Mouse (Mus musculus): ENCODE data around the gene Cdr2l. TPM values are rescaled to one million over a fixed set of nuclear protein-coding genes. Genes with fewer than 3 reads are reported as not detected.
A peak's percentile ranks its signal among the peaks of the same experiment; 100 is the strongest.

Gene Cdr2l
- 1 to 10 TPM; 3.1 to 4.0 TPM for total RNA-seq (2021)
- long read RNA-seq, experiment 1, partial matches to known transcripts = 0 of 21 reads
- long read RNA-seq, experiment 1, other reads (novel, unspliced or antisense) = 21 of 21 reads
- long read RNA-seq, experiment 2, partial matches to known transcripts = 0 of 21 reads
- long read RNA-seq, experiment 2, other reads (novel, unspliced or antisense) = 19 of 21 reads

DNA sequence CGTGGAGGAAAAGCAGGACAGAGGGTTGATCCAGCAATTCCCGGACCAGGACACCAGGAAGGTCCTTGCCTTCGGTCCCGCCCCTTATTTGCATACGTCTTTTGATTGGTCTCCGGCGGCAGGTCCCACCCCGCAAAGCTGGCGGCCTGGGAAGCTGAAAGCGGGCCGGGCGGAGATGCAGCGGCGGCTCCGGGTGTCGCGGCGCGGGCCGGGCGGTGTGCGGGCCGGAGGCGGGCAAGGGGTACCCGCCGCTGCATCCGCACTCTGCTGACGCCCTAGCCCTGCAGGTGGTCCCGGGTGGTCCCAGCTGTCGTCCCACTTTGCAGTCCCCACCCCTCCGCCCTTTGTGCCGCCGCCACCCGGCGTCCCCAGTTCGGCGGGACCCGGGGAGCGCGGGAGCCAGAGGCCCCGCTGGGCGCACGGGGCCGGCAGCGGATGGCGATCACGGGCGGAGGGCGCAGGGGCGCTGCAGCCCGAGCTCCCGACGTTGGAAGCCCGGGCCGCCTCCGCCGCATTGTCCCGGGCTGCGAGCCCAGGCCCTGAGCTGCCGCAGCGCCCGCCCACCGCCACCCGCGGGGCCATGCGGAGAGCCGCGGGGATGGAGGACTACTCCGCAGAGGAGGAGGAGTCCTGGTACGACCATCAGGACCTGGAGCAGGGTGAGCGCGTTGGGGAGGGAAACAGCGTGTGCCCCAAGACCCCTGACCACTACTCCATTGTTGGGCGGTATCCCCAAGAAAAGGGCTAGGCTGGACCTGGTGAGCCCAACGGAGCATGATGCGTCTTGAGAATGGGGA is at the start of gene Cdr2l:
Gene Cdr2l (plus strand): TSS at position 174 of the 797 bp plus-strand sequence.
- peak; percentile 92 for DNase-seq

DNA sequence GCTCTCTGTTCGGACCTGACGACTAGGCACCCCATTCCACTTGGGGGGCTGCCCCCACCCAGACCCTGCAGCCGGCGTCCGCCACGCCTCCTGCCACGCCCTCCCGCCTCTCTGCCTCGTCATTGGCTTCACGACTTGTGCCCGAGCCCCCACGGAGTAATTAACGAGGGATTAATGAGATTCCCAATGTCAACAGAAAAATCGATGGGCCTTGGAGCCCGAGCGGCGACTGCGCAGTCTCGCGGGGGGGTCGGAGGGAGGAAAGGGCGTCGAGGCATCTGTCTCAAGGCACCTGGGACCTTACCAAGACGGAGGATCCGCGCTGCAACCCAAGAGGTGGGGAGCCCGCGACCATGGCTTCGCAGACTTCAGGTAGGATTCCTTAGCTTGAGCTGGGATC is 47.2 kb upstream of the Cdr2l start, which contains the start of gene Otop3:
Gene Otop3 (plus strand): TSS at position 201 of the 400 bp plus-strand sequence.
- no peak for DNase-seq

DNA sequence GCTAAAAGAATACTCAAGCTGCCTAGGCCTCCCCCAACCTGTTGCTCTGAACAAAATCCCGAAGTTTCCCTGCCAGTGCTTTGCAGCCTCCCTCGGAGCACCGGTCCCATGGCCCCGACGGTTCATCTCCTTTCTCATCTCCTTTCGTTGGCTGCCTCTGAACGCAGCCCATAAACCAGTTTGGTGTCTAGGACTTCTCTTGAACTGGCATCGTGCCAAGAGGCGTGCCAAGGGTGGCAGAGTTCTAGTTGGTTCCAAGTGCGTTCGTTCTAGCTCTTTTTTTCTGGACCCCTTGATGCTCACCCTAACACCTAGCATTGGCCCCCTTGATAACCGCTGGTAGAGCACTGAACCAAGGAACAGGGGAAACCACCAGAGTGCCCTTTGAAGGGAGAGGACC is 46.5 kb upstream of the Cdr2l start:
- DNase-seq = no peak

DNA sequence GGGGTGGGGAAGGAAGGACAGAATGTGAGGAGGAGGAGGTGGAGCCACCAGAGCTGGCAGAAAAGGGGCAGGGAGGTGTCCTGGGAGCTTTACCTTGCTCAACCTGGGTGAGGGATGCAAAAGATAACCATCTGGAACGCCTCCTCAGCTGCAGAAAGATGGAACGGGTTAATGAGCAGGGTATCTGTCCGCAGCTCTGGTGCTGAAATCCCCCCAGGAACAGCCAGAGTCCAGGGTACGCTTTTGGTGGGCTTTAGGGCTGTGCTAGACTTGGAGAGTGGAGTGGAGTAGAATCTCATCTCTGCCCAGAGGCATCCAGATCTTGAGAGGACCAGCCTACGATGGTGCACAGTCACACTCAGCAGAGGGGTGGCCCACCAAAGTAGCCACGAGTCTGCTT is 45.6 kb upstream of the Cdr2l start:
- DNase-seq = no peak

DNA sequence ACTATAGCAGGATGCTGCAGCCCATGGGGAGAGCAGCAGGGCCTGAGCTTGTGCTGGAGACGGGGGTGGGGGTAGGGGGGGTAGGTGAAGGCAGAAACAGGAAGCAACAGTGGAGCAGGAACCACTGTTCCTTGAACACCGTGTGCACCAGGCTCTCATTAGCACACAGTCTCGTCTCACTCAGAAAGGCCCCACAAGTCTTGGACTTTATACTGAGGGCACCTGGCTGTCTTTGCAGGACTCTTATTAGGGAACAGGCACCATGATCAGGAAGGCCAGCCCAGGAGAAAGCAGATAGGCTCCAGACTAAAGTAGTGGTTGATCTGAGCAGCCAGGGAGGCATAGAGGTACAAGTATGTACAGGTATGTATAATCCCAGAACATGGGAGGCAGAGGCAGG is 44.4 kb upstream of the Cdr2l start:
- DNase-seq = no peak

DNA sequence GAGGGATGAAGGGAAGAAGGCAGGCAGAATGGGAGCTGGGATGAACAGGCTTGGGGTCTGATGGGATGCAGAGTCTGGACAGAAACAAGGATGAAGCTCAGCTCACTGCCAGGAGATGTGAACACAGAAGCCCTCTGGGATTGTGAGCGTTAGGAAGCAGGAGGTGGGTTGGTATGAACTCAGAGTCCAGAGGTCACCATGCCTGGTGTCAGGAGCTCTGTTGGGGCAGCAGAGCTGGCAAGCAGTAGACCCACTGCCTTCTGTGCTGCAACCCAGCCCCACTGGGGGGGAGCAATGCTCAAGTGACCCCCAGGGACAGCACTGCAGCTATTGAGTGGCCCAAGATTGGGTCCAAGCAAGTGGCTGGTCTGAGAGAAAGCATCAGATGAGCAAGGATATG is 43.9 kb upstream of the Cdr2l start:
- DNase-seq = no peak

DNA sequence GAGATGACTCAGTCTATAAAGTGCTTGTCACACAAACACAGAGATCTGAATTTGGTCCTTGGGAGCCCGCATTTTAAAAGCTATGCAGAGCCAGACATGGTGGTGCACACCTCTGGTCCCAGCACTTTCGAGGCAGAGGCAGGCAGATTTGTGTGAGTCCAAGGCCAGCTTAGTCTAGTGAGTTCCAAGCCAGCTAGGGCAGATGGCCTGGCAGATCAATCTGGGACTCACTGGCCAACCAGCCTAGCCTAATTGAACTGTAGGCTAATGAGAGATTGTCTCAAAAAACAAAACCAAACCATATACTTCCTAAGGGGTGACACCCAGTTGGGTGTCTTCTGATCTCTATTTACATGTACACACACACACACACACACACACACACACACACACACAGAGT is 40.5 kb upstream of the Cdr2l start:
- no peak for DNase-seq

DNA sequence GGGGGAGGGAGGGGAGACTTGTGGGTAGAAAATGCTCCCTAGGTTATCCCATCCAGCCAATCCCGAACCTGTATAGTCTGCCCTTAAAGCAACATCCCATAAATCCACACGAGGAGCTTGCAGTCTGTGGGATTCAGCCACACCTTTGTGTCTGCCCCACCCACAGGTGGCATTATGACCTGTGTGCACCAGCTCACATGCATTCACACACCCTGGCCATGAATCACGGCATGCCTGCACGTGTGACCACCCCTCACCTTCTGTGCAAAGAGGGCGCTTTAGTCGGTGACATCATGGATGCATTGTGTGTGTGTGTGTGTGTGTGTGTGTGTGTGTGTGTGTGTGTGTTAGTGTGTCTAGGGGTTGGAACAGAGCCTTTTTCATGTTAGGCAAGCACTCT is 39.9 kb upstream of the Cdr2l start:
- no peak for DNase-seq

DNA sequence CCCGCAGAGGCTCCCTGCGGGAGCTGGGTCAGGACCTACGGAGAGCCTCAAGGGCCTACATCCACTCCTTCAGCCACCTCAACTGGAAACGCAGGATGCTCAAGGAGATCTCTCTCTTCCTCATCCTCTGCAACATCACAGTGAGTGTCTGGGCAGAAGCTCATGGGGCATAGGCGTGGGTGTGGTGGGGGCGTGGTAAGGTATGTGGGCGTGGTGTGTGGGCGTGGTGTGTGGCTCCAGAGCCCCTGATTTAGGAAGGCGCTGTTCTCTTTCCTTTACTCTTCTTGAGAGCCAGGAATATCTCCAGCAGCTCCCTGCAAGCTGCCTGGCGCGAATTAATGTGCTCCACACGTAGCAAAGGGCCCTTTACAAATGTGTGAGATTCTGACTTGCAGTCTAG is 36.7 kb upstream of the Cdr2l start:
- DNase-seq = no peak

DNA sequence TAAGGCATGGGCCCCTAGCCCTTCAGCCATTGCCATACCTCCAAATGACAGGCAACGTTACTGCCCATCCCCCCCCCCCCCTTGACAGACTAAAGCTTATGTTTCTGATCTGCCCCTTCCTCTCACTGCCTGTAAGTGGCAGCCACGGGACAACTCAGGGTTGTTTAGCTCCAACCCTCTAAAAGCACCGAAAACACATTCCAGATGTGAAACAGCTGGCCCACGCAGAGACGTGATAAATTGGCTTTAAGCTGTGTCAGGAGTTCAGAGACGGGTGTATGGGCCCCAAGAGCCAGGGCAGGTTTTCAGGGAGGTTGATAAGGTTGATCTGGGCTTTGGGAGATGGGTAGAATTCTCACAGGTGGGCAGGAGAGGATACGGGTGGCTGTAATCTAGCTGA is 36.2 kb upstream of the Cdr2l start:
- DNase-seq = no peak

DNA sequence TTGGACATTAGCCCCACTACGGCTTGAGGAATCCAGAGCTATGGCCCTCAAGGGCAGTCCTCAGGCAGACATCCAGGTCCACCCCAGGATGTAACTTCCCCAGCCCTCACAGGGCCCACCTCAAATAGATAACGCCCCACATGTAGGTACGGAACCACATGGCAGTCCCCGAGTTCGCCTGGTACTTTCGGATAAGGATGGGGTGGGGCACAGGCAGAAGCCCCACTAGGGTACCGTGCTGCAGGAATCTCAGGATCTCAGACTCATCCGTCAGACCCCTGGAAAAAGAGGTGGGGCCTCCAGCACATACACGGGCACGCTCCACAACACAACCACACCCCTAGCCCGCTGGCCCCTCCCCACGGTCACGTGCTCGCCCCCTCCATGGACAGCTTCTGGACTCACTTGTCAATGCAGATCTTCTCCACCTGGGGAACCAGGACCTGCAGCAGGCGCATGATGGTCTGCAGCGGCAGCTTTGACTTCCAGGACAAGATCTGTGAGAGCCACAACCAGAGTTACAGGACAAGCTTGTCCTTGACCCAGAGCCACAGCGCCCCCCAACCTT is 33.0 kb upstream of the Cdr2l start:
- no peak for DNase-seq

DNA sequence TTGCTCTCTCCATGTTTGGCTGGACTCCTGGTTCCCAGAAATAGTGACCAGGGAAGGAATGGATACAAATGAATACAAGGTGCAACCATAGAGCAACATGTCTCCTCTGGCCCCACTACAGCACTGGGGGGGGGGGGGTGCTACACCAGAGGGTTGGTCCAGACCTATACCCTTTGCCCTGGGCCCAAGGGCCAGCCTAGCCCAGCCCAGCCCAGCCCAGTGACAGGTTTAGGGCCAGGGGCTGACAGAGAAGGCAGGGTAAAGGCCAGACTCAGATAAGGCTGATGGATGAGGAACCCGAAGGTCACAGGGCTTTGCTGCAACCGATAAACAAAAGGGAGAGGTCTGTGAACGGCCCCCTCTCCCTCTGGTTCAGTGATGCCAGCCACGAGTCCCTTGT is 31.7 kb upstream of the Cdr2l start:
- no peak for DNase-seq

DNA sequence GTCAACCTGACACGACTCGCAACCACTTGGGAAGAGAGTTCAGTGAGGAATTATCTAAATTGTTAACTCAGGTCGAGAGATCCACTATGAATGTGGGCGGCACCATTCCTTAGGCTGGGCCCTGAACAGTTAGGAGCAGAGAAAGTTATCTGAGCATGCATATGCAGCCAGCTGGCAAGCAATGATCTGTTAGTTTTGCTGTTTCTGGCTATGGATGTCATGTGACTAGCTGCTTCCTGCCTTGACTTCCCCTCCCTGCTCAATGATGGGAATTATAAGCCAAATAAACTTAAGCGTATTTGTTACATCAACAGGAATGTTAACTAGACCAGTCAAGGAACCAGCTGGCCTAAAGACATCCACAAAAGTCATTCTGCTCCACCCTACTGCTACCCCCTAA is 28.3 kb upstream of the Cdr2l start:
- no peak for DNase-seq

DNA sequence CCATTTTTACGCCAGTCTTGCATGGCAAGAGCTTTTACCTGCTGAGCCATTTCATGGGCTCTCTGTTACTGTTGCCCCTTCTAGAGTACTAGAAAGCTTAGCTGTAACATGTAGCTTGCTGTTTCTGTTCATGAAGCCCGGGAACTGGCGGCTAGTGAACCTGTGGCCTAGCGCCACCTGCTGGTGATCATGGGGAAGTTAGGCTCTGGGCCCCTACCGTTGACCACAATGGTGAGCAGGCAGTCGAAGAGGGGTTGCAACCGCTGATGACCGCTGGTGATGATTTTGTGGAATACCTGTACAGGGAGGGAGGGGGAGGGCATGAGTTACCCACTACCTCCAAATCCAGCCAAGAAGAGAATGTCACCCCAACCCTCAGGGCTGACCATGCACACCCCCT is 27.5 kb upstream of the Cdr2l start:
- DNase-seq = peak; percentile 36

DNA sequence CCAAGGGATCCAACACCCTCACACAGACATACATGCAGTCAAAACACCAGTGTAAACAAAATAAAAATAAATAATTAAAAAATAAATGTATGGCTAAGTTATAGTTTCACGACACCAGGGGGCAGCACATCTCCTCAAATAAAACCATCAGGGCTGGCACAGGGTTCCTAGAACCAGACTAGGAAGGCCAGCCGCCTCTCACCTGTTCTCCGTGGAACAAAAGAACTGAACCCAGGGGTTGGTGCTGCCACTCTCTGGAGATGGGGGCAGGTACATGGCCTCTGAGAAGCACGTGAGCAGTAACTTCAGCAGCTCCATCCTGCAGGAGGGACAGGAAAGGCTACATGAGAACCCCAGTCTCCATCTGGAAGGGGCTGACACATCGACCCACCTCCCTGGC is 23.2 kb upstream of the Cdr2l start:
- DNase-seq = peak; percentile 35

DNA sequence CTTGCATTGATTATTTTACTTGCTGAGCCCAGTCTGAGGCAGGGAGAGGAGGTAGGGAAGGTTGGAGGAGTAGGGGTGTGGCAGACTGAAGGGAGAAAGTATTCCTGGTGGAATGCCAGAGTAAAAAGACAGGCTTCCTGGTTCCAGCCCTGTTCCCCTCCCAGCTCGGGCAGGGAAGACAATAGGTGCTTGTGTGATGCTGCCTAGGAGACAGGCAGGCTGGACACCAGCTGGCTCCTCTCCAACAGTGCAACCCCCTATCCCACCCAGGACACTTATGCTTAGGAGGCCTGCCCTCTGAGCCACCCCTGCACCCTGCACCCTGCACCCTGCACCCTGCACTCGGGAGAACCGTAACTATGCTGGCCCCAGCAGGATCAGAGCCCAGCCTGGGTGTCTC is 22.4 kb upstream of the Cdr2l start:
- no peak for DNase-seq

DNA sequence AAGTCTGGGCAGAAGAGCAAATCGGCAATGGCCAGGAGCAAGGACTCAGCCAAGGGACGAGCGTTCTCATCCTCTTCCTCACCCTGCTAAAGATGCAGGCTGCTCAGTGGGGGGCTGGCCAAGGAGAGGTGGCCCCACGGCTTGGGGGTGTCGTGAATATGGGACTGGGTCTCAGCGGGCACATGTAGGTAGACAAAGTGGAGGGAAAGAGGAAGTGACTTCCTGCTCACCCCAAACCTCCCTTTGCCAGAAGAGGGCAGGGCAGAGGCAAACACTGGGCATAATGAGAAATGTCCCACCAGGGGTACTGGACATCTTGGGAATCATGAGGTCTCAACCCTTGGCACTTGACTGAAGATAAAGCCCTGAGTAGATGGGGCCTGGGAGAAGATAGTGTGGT is 22.0 kb upstream of the Cdr2l start:
- no peak for DNase-seq

DNA sequence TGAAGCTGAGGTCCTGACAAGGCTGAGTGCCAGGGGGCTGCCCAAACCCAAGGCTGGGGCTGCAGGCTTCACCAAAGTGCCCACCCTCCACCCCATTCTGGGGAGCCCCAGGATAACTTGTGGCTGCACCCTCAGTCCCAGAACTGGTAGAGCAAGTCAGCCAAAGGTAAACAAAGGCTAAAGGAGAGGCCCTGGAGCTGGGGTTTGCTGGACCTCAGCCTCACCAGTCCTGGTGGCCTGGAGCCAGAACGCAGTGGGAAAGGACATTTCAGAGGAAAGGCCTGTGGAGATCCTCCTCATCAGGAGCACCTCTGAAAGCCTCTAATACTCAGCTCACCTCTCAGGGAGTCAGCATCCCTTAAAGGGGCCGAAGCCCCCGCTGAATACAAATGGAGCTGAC is 17.6 kb upstream of the Cdr2l start:
- DNase-seq = no peak

DNA sequence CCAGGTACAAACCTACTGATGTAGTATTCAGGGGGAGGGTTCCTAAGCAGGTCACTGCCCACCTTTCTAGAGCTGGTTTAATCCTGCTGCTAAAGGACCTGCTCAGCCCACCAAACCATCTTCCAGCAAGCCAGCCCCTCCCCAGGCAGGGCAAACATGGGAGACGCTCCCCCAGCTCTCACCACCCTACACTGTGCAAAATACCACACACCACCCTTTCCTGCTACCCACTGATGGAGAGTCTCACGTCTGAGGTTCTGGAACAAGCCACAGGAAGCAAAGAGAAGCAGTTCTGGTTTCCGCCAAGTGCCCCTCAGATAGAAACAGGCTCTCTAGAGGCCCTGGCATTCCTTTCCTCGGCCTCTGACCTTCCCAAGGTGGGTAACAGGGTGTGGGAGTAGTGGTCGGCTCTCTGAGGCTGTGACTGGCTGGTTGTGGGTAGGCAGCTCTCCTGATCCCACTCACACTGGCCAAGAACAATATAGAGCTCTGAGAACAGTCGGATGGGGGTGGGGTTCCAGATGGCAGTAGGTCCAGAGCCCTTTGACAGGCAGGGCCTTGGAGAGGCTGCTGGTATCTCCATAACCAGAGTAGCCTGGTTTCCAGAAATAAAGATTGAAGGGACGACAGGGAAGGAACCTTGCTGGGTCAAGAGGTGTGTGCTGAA is 15.5 kb upstream of the Cdr2l start:
- no peak for DNase-seq

DNA sequence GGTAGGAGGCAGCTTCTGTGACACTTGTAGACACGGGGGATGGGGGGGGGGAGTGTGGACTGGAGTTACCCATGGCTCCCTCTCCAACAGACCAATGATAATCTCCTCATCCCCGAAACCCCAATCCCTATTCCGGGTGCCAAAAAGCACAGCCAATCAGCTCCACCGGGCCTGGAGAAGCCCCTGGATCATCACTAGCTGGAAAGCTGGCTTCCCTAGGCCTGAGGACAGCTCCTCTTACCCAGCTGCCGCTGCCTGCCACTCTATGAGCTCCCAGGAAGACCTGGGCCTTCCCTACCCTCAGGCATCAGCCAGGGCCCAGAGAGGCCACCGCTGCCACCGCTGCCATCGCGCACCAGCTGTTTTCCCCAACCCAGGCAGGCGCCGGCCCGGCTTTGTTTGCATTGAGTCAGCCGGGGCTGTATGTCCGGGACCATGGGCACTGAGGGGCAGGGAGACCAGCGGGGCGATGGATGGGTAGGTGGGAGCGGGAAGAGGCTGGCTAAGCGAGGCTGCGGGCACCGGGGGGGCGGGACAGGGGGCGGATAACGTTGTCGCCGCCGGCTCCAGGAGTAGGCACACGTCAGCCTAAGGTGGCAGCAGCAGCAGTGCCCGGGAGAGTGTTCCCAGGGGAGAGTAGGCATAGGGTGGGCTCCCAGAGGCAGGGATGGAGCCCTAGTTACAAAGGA is 14.9 kb upstream of the Cdr2l start:
- no peak for DNase-seq

DNA sequence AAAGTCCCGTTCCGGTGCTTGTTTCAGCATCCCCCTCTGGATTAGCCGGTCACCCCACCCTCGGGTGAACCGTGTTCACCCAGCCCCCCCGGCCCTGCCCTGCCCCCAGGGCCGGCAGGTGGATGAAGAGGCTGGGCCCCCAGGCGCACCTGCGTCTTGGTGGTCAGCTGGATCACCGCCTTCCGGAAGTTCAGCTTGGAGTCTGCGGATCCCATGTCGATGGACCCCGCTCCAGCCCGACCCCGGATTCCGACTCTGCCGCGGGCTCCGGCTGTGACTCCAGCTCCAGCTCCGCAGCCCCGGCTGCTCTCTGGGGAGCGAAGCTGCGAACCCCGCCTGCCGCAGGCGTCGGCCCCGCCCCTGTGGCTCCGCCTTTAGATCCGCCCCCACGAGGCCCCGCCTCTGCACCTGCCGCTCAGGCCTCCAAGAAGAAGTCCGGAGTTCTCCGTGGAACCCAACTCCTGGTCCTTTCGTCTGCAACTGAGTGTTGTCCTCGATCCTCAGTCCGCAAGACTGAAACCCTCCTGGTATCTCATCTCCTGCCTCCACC is 14.2 kb upstream of the Cdr2l start, which contains the start of gene Hid1:
Gene Hid1 (minus strand): TSS at position 362 of the 550 bp plus-strand sequence.
- peak; percentile 77 for DNase-seq

DNA sequence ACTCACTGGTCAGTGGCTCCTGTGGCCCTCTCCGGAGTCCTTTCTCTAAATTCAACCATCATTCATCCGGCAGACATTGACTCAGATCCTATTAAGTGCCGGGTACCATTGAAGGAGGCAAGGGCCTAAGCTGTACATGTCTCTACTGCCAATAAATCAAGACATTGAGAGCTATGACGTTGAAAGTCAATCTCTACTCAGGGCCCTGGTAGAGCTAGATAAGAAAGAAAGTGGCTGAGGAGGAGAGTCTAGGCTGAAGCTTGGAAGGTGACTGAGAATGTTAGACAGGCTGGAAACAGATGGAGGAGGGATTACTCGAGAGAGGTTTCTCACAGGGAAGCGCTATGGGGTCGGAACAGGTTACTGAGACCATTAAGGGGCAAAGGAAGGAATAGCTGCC is 11.3 kb upstream of the Cdr2l start:
- no peak for DNase-seq
